Mouse (Mus musculus) embryonic facial prominence, embryonic 14.5 days (tissue): ENCODE data around the gene Gm11032. TPM values are rescaled to one million over a fixed set of nuclear protein-coding genes. Genes with fewer than 3 reads are reported as not detected.

Experiments used
- ATAC-seq: fragments of 200-750 bp; cut with Nextera tagmentation; 2 replicates; pipeline ENCODE4 v1.8.0; 2017; ENCODE audit warnings: low read depth, moderate number of reproducible peaks, moderate TSS enrichment
- DNase-seq: peaks from one replicate; pipeline ENCODE4 v3.0.0-alpha.2; 2015; ENCODE audit warnings: low spot score
- H3K27ac ChIP-seq: fragments of 300-500 bp; sonication (generic); replicated peaks from 2 replicates; pipeline ENCODE4 v1.5.1; 2014; ENCODE audit warnings: low read depth, mild to moderate bottlenecking, low read length, moderate library complexity
- H3K27me3 ChIP-seq: fragments of 300-500 bp; sonication (generic); replicated peaks from 2 replicates; pipeline ENCODE4 v1.6.1; 2014; ENCODE audit warnings: low read length; ENCODE audit not compliant: control insufficient read depth, insufficient read depth
- H3K36me3 ChIP-seq: fragments of 300-500 bp; sonication (generic); 2 replicates; pipeline ENCODE4 v1.6.1; 2014; ENCODE audit warnings: low read length, mixed read lengths; ENCODE audit not compliant: control insufficient read depth, insufficient read depth
- H3K4me1 ChIP-seq: fragments of 300-500 bp; sonication (generic); 2 replicates; pipeline ENCODE4 v1.6.1; 2014; ENCODE audit warnings: antibody characterized with exemption, low read length; ENCODE audit not compliant: control insufficient read depth, insufficient read depth
- H3K4me2 ChIP-seq: fragments of 300-500 bp; sonication (generic); 2 replicates; pipeline ENCODE4 v1.6.1; 2014; ENCODE audit warnings: low read depth, mild to moderate bottlenecking, low read length, moderate library complexity, mixed read lengths
- H3K4me3 ChIP-seq: fragments of 300-500 bp; sonication (generic); 2 replicates; pipeline ENCODE4 v1.5.1; 2014; ENCODE audit warnings: low read depth, mild to moderate bottlenecking, low read length
- H3K9ac ChIP-seq: fragments of 300-500 bp; sonication (generic); 2 replicates; pipeline ENCODE4 v1.6.1; 2014; ENCODE audit warnings: low read depth, mild to moderate bottlenecking, low read length, moderate library complexity, mixed read lengths
- H3K9me3 ChIP-seq: fragments of 300-500 bp; sonication (generic); 2 replicates; pipeline ENCODE4 v1.6.1; 2016; ENCODE audit warnings: low read length; ENCODE audit not compliant: control insufficient read depth
- WGBS: fragments of 180-500 bp; shearing (Covaris S2); extraction: QIAGEN DNeasy Blood & Tissue Kit; methylation state at CpG from one replicate; pipeline ENCODE4 v1.1.7; 2014; 5-methylcytosine and 5-hydroxymethylcytosine counted together
- polyA plus RNA-seq: library from polyadenylated mRNA; unstranded; fragments of >200 nt; fragmentation: Nextera tagmentation; extraction: Ambion mirVana; gene quantifications from 2 replicates; pipeline ENCODE4 v1.2.1, GENCODE M21; 2014

Gm11032 gene
- polyA plus RNA-seq, 1 experiment from 2014 or later, result not detected

DNA sequence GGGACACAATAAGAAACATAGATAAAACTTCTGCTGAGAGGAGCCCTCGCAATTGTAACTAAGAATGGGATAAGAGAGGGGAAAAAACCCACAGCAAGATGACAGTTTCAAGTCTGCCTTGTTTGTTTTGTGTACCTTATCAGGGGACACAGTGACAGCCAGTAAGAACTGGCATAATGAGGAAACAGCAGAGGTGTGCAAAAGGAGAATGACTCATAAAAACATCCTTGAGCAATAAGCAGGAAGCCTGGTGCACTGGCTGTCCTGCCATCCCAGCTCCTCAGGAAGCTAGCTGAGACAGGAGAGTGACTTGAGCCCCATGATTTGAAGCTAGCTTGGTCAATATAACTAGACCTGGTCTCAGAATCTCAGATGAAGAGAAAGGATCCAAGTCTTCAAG lies 40.0 kb downstream of the Gm11032 start:
- Histone ChIP-seq H3K9ac (no peak overlapping the region), H3K4me2 (no peak overlapping the region), H3K4me3 (no peak overlapping the region), H3K36me3 (peaks cover 55% of the 10 kb centered on the region), H3K27me3 (no peaks in the 10 kb centered on the region), H3K27ac (no peak overlapping the region), H3K9me3 (no peaks in the 10 kb centered on the region), H3K4me1 (no peaks in the 10 kb centered on the region)
- DNase-seq, result no peak
- ATAC-seq, result no peak
- 89% methylated on average over 1 of the region's 1 CpGs for WGBS

DNA sequence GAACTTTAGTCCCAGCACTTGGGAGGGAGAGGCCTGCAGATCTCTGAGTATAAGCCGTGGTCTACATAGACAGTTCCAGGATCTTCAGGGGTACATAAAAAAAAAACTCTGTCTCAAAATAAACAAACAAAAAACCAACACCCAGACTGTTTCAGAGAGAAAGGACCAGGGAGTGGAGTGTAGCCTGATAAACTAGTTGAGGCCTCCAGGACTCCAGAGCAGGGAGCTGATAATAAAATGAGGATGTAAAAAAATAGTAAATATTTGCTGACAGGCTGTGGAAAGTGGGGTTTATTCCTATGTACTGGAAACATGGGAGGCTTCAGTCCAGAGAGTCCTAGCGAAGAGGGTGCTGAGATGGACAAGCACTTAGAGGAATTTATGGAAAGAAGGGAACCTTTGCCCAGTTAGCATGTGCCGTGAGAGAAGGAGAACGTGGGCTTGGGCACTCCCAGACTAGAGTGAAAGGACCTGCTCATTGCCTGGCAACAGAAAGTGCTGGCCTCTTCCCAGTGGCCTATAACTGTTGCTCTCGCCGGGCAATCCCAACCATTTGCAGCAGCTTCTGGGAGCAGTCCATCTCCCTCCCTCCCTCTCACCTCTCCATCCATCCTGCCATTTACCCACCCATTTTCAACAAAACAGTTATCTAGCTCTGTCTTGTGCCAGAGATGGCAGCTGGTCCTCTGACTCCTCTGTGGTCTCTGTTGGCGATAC lies 40.6 kb downstream of the Gm11032 start:
- DNase-seq (no peak), ATAC-seq (no peak)
- Histone ChIP-seq H3K9me3 (no peaks in the 10 kb centered on the region), H3K9ac (no peak overlapping the region), H3K27me3 (no peaks in the 10 kb centered on the region), H3K36me3 (peaks cover 52% of the 10 kb centered on the region), H3K4me3 (no peak overlapping the region), H3K4me1 (no peaks in the 10 kb centered on the region), H3K27ac (no peak overlapping the region), H3K4me2 (no peak overlapping the region)
- WGBS, result 80% methylated on average over 7 of the region's 7 CpGs

DNA sequence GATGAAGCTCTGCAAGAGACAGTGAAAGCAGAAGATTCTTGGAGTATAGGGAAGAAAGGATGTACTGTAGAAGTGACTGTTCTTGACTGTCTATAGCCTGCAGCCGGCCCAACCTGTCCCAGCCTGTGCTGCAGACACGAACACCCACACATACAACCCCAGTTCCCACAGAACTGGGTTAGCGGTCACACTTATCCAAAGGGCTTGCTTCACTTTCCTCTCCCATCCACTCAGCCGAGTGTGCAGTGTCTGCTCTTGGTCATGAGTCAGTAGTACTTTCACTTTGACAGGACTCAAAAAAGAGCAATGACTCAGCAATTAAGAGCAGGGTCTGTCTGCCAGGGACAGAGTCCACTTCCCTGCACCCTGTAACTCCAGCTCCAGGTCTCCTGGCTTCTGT lies 41.5 kb downstream of the Gm11032 start:
- no peak overlapping the region for H3K4me3 ChIP-seq
- ATAC-seq (no peak), DNase-seq (no peak)
- H3K27me3 ChIP-seq, result no peaks in the 10 kb centered on the region
- H3K27ac ChIP-seq, result no peak overlapping the region
- H3K9ac ChIP-seq, result no peak overlapping the region
- peaks cover 44% of the 10 kb centered on the region for H3K36me3 ChIP-seq
- H3K4me2 ChIP-seq, result no peak overlapping the region
- no peaks in the 10 kb centered on the region for H3K9me3 ChIP-seq
- WGBS, result 90% methylated on average over 4 of the region's 4 CpGs
- no peaks in the 10 kb centered on the region for H3K4me1 ChIP-seq

DNA sequence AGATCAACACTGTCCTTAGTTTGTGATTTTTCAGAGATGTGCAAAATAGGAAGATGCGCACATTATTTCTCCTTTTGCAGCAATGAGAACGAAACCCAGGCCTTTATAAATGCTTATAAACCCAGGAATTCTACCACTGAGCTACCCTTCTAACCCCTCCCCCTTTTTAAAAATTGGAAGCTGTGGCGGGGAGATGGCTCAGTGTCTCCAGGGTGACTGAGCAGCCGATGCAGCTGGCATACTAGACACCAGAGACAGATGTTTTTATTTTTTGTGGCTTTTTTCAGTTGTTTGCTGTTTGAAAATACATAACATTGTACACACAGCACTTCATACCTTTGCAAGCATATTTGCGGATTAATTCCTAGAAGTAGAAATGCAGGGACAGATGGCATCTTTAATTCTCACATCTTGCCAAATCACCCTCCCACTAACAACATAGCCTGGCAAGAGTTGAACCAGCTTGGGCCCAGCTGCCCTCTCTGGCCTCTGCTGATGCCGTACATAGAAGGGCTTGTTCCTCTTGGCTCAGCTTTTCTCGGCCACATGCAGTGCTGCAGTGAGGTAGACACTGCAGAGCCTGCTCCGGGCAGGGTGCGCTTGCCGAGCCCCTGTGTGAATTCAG lies 42.1 kb downstream of the Gm11032 start:
- ATAC-seq (no peak), DNase-seq (no peak)
- H3K9me3 ChIP-seq, result no peaks in the 10 kb centered on the region
- H3K9ac ChIP-seq, result no peak overlapping the region
- H3K27ac ChIP-seq, result no peak overlapping the region
- no peaks in the 10 kb centered on the region for H3K27me3 ChIP-seq
- 85% methylated on average over 10 of the region's 10 CpGs for WGBS
- H3K4me1 ChIP-seq, result no peaks in the 10 kb centered on the region
- H3K36me3 ChIP-seq, result peaks cover 46% of the 10 kb centered on the region
- no peak overlapping the region for H3K4me3 ChIP-seq
- H3K4me2 ChIP-seq, result no peak overlapping the region

DNA sequence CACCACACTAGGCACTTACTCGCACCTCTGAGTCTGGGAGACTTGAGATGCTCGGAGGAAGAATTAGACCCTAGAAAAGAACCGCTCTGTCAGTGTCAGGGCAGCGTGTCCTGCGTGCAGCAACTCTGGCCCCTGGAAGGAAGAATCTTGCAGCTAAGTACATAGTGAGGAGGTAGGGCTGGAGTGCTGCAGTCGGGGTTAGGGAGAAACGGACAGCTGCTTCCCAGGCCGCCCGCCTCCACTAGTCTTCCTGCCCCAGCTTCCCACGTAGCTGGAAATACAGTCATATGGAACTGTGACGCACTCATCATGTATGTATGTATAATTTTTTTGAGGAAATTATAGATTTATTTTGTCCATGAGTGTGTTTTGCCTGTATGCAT lies 42.6 kb downstream of the Gm11032 start:
- Histone ChIP-seq H3K9ac (no peak overlapping the region), H3K27me3 (no peaks in the 10 kb centered on the region), H3K36me3 (peaks cover 47% of the 10 kb centered on the region), H3K4me2 (no peak overlapping the region), H3K27ac (no peak overlapping the region), H3K4me3 (no peak overlapping the region), H3K4me1 (no peaks in the 10 kb centered on the region), H3K9me3 (no peaks in the 10 kb centered on the region)
- no peak for DNase-seq
- ATAC-seq, result no peak
- 84% methylated on average over 11 of the region's 11 CpGs for WGBS

Other genes with a start within 250 kb of the Gm11032 start
- gene Hormad2, start 179.0 kb upstream of the Gm11032 start, polyA plus RNA-seq, result 0.22 TPM in 1 of 2 replicates, not detected in the other
- 27.7 and 30.1 TPM in 2 replicates for gene Mtmr3, start 25.2 kb upstream of the Gm11032 start, polyA plus RNA-seq
- gene Ascc2, start 17.7 kb downstream of the Gm11032 start, polyA plus RNA-seq, result 27.8 and 31.4 TPM in 2 replicates
- gene Uqcr10, start 84.3 kb downstream of the Gm11032 start, polyA plus RNA-seq, result 722 and 816 TPM in 2 replicates
- gene Zmat5, start 84.6 kb downstream of the Gm11032 start, polyA plus RNA-seq, result 51.7 and 52.2 TPM in 2 replicates
- gene Cabp7, start 126.7 kb downstream of the Gm11032 start, polyA plus RNA-seq, result 0.15 and 0.30 TPM in 2 replicates
- gene Nf2, start 229.5 kb downstream of the Gm11032 start, polyA plus RNA-seq, result 40.5 and 43.1 TPM in 2 replicates